Mouse (Mus musculus): ENCODE measurements around the gene March7.

March7 gene

GRCm38 (mm10) chr2:60283751-60284466, 74.2 kb downstream of the March7 start:
- in situ Hi-C loops (cut with MboI, MseI), result no loop called here

- in situ Hi-C loops (cut with MboI, MseI), result no loop called here
These were observed 74.8 kb downstream of the March7 start, which contains the start of gene Cd302 for GRCm38 (mm10) chr2:60284467-60284821. Gene Cd302 (minus strand): TSS chr2:60284488.

- in situ Hi-C loops (cut with MboI, MseI), result no loop called here
These were observed 75.5 kb downstream of the March7 start for GRCm38 (mm10) chr2:60285107-60285617.

- in situ Hi-C loops (cut with MboI, MseI), result no loop called here
These were observed 78.9 kb downstream of the March7 start for GRCm38 (mm10) chr2:60288606-60289005.

- in situ Hi-C loops (cut with MboI, MseI), result no loop called here
These were observed 79.8 kb downstream of the March7 start for GRCm38 (mm10) chr2:60289451-60289850.

GRCm38 (mm10) chr2:60291381-60291780, 81.7 kb downstream of the March7 start:
- in situ Hi-C loops (cut with MboI, MseI), result no loop called here

GRCm38 (mm10) chr2:60298266-60298665, 88.6 kb downstream of the March7 start:
- in situ Hi-C loops (cut with MboI, MseI), result no loop called here

GRCm38 (mm10) chr2:60299323-60299722, 89.6 kb downstream of the March7 start:
- in situ Hi-C loops (cut with MboI, MseI), result no loop called here

Data from T-helper 17 cell (primary cell).